Mouse (Mus musculus) myocyte (in vitro differentiated cells): ENCODE measurements around the gene Fhad1. TPM values are rescaled to one million over a fixed set of nuclear protein-coding genes. Genes with fewer than 3 reads are reported as not detected.

Source experiments
- H3K27me3 ChIP-seq: one replicate; pipeline ENCODE4 v1.6.1; 2011; ENCODE audit not compliant: control insufficient read depth, insufficient read depth, insufficient read length
- H3K36me3 ChIP-seq: one replicate; pipeline ENCODE4 v1.6.1; 2011; ENCODE audit not compliant: control insufficient read depth, insufficient read depth
- H3K4me2 ChIP-seq: one replicate; pipeline ENCODE4 v1.6.1; 2011; ENCODE audit warnings: low read depth, control low read depth
- H3K4me3 ChIP-seq: one replicate; pipeline ENCODE4 v1.5.1; 2011; ENCODE audit warnings: mild to moderate bottlenecking, control low read depth, moderate library complexity
- H3K79me2 ChIP-seq: one replicate; pipeline ENCODE4 v1.6.1; 2011; ENCODE audit not compliant: control insufficient read depth, insufficient read depth
- H3ac ChIP-seq: one replicate; pipeline ENCODE4 v1.6.1; 2011; ENCODE audit not compliant: control insufficient read depth, insufficient read length
- CEBPB ChIP-seq: IDR thresholded peaks from 2 replicates; pipeline ENCODE4 v1.6.1; 2011; ENCODE audit warnings: mild to moderate bottlenecking, moderate library complexity; ENCODE audit not compliant: poor library complexity, insufficient read depth, severe bottlenecking
- E2F4 ChIP-seq: IDR thresholded peaks from one replicate; pipeline ENCODE4 v1.6.1; 2011; ENCODE audit warnings: mild to moderate bottlenecking, control low read depth, moderate library complexity; ENCODE audit not compliant: insufficient read depth
- MAX ChIP-seq: IDR thresholded peaks from one replicate; pipeline ENCODE4 v1.6.1; 2011; ENCODE audit warnings: low read depth, mild to moderate bottlenecking, control low read depth
- MYOD1 ChIP-seq, 3 experiments: IDR thresholded peaks; one replicate each; pipeline ENCODE4 v1.6.1; 2011; ENCODE audit warnings: control low read depth in 2 of 3, low read depth in 2 of 3, mild to moderate bottlenecking in 2 of 3, moderate library complexity in 1 of 3; ENCODE audit not compliant: insufficient read length in 2 of 3, control insufficient read depth in 1 of 3
- MYOG ChIP-seq, 3 experiments: IDR thresholded peaks; one replicate each; pipeline ENCODE4 v1.6.1; 2011; ENCODE audit warnings: control low read depth in 2 of 3, low read depth in 2 of 3, mild to moderate bottlenecking in 2 of 3; ENCODE audit not compliant: insufficient read length in 2 of 3, control insufficient read depth in 1 of 3, insufficient read depth in 1 of 3
- POLR2A ChIP-seq: IDR thresholded peaks from one replicate; pipeline ENCODE4 v1.6.1; 2011; ENCODE audit warnings: low read depth, mild to moderate bottlenecking, control low read depth, moderate library complexity; ENCODE audit not compliant: insufficient read length
- POLR2AphosphoS2 ChIP-seq: IDR thresholded peaks from one replicate; pipeline ENCODE4 v1.6.1; 2011; ENCODE audit warnings: low read depth, control low read depth; ENCODE audit not compliant: insufficient read length
- REST ChIP-seq: IDR thresholded peaks from one replicate; pipeline ENCODE4 v1.6.1; 2011; ENCODE audit warnings: mild to moderate bottlenecking, control low read depth, moderate library complexity; ENCODE audit not compliant: insufficient read depth, insufficient read length
- SRF ChIP-seq: IDR thresholded peaks from one replicate; pipeline ENCODE4 v1.6.1; 2011; ENCODE audit warnings: low read depth; ENCODE audit not compliant: control insufficient read depth, insufficient read length
- TCF12 ChIP-seq: IDR thresholded peaks from one replicate; pipeline ENCODE4 v1.6.1; 2011; ENCODE audit warnings: mild to moderate bottlenecking, control low read depth; ENCODE audit not compliant: poor library complexity, insufficient read depth, severe bottlenecking
- TCF3 ChIP-seq: IDR thresholded peaks from one replicate; pipeline ENCODE4 v1.6.1; 2011; ENCODE audit warnings: low read depth, control low read depth; ENCODE audit not compliant: insufficient read length
- USF1 ChIP-seq: IDR thresholded peaks from one replicate; pipeline ENCODE4 v1.6.1; 2011; ENCODE audit warnings: low read depth, mild to moderate bottlenecking, control low read depth, moderate library complexity
- polyA plus RNA-seq: library from polyadenylated mRNA; unstranded; fragments of >200 nt; fragmentation: generic; extraction: Trizol; gene quantifications from one replicate; pipeline ENCODE4 v1.2.1, GENCODE M21; 2012; ENCODE audit warnings: missing spikeins

Gene Fhad1
- polyA plus RNA-seq, 1 experiment: 0.17 TPM

GRCm38 (mm10) chr4:141860246-141860841, 154.5 kb downstream of the Fhad1 start:
- no peak overlapping the region for H3K4me3 ChIP-seq
- no peaks in the 10 kb centered on the region for H3K36me3 ChIP-seq
- H3K27me3 ChIP-seq: no peaks in the 10 kb centered on the region
- H3K79me2 ChIP-seq: no peaks in the 10 kb centered on the region
- TF ChIP-seq MYOD1 (IDR thresholded peaks at IDR 0.05; ENCODE audit: control insufficient read depth in 1 of 3, insufficient read length in 2 of 3, low read depth in 2 of 3) (no peak), POLR2A (no peak), CEBPB (no peak), USF1 (no peak), MAX (no peak), POLR2AphosphoS2 (no peak), REST (no peak), E2F4 (no peak), TCF12 (no peak), MYOG (IDR thresholded peaks at IDR 0.05; ENCODE audit: control insufficient read depth in 1 of 3, insufficient read depth in 1 of 3, insufficient read length in 2 of 3, low read depth in 2 of 3) (no peak), SRF (no peak), TCF3 (no peak)
- H3K4me2 ChIP-seq: no peak overlapping the region
- no peak overlapping the region for H3ac ChIP-seq

DNA sequence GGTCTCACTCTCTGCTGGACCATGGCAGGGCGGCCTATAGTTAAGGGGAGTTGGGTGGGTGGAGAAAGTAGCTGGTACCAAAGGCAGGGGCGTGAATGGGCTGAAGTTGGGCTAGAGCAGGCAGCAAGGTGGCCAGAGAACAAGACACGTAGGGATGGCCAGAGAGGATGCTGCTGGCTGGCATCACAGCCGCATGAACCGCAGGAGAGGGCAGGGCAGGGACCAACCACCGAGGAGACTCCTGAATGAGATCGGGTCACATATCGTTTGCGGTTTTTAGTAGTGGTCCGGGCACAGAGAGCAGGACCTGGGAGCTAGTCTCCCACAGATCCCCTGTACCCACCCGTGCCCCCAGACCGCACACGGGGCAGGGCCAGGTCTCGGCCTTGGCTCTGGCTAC, 155.5 kb downstream of the Fhad1 start:
- no peak for TF ChIP-seq E2F4
- TF ChIP-seq POLR2A: no peak
- no peak for TF ChIP-seq SRF
- TF ChIP-seq MYOD1 (IDR thresholded peaks at IDR 0.05; ENCODE audit: control insufficient read depth in 1 of 3, insufficient read length in 2 of 3, low read depth in 2 of 3): no peak
- no peak for TF ChIP-seq TCF12
- no peak for TF ChIP-seq MYOG (IDR thresholded peaks at IDR 0.05; ENCODE audit: control insufficient read depth in 1 of 3, insufficient read depth in 1 of 3, insufficient read length in 2 of 3, low read depth in 2 of 3)
- no peak for TF ChIP-seq REST
- TF ChIP-seq POLR2AphosphoS2: no peak
- no peak for TF ChIP-seq USF1
- no peak for TF ChIP-seq MAX
- H3K4me3 ChIP-seq: no peak overlapping the region

GRCm38 (mm10) chr4:141858501-141858900, 156.4 kb downstream of the Fhad1 start:
- no peaks in the 10 kb centered on the region for H3K36me3 ChIP-seq
- no peaks in the 10 kb centered on the region for H3K79me2 ChIP-seq
- H3K27me3 ChIP-seq: no peaks in the 10 kb centered on the region
- TF ChIP-seq POLR2A (no peak), MYOG (IDR thresholded peaks at IDR 0.05; ENCODE audit: control insufficient read depth in 1 of 3, insufficient read depth in 1 of 3, insufficient read length in 2 of 3, low read depth in 2 of 3) (no peak), REST (no peak), TCF12 (no peak), USF1 (no peak), TCF3 (no peak), MAX (no peak), CEBPB (no peak), SRF (no peak)
- no peak overlapping the region for H3K4me2 ChIP-seq
- H3ac ChIP-seq: no peak overlapping the region
- H3K4me3 ChIP-seq: no peak overlapping the region

More for the DNA sequence above, 155.5 kb downstream of the Fhad1 start:
- Histone ChIP-seq H3K79me2 (no peaks in the 10 kb centered on the region), H3K4me2 (no peak overlapping the region), H3K36me3 (no peaks in the 10 kb centered on the region), H3ac (no peak overlapping the region), H3K27me3 (no peaks in the 10 kb centered on the region)

DNA sequence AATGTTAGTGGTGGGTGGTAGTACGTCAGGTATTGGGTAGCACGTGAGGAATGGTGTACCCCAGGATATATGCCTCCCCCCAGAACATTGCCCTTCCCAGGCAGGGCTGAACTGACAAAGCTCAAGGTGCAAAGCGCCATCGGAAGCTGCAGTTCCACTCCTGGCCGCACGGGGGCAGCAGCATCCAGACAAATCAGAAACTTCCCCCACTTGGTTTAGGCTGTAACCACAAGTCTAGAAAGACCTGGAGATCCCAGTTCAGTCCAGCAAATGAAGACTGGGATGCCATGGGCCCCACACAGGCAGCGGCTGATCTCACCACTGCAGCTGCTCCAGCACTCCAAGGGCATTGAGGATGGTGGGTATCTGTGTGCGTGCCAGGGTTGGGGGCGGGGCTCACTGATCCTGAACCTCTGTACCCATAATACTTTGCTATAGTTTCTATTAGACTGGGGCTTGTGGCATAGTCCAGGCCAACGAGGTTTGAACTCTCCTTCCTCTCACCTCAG, 157.4 kb downstream of the Fhad1 start:
- TF ChIP-seq TCF12 (no peak), E2F4 (no peak), SRF (no peak), MYOD1 (IDR thresholded peaks at IDR 0.05; ENCODE audit: control insufficient read depth in 1 of 3, insufficient read length in 2 of 3, low read depth in 2 of 3) (peak in 2 of 3 experiments; percentile 55 to 69), MYOG (IDR thresholded peaks at IDR 0.05; ENCODE audit: control insufficient read depth in 1 of 3, insufficient read depth in 1 of 3, insufficient read length in 2 of 3, low read depth in 2 of 3) (peak in 2 of 3 experiments; percentile 56 to 78), TCF3 (peak; percentile 12)
- no peak overlapping the region for H3K4me2 ChIP-seq
- no peak overlapping the region for H3K4me3 ChIP-seq
- no peaks in the 10 kb centered on the region for H3K79me2 ChIP-seq
- H3ac ChIP-seq: no peak overlapping the region
- H3K27me3 ChIP-seq: no peaks in the 10 kb centered on the region
- no peaks in the 10 kb centered on the region for H3K36me3 ChIP-seq

DNA sequence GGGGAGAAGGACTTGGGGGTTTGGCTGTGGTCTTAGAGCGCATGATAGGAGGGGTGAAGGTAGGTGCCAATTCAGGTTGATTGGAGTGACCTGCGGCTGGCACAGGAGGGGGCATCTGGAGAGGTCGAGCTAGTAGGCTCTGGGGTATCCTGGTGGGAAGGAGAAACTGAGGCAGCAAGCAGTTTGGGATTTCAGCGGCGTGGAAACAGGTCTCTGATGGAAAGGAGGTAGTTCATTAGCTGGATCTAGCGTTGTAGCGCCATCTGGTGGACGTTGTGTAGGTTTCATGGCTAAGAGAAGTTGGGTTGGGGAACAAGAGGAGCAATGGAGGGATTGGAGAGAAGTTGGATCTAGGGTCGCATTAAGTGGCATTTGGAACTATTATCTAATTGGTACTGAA, 161.4 kb downstream of the Fhad1 start:
- H3K79me2 ChIP-seq: no peaks in the 10 kb centered on the region
- no peaks in the 10 kb centered on the region for H3K27me3 ChIP-seq
- TF ChIP-seq REST (no peak), POLR2AphosphoS2 (no peak), MYOG (IDR thresholded peaks at IDR 0.05; ENCODE audit: control insufficient read depth in 1 of 3, insufficient read depth in 1 of 3, insufficient read length in 2 of 3, low read depth in 2 of 3) (no peak), E2F4 (no peak), USF1 (no peak), POLR2A (no peak), SRF (no peak), CEBPB (no peak), MYOD1 (IDR thresholded peaks at IDR 0.05; ENCODE audit: control insufficient read depth in 1 of 3, insufficient read length in 2 of 3, low read depth in 2 of 3) (no peak), TCF3 (no peak), TCF12 (no peak), MAX (no peak)
- no peak overlapping the region for H3K4me2 ChIP-seq
- H3ac ChIP-seq: no peak overlapping the region
- no peak overlapping the region for H3K4me3 ChIP-seq
- no peaks in the 10 kb centered on the region for H3K36me3 ChIP-seq
